Mouse (Mus musculus) midbrain, postnatal 0 days (tissue): ENCODE data around the gene Rcor1. TPM values are rescaled to one million over a fixed set of nuclear protein-coding genes. Genes with fewer than 3 reads are reported as not detected.
"Not testable (repeated sequence)": the region's sequence is repeated elsewhere in the genome, so short reads cannot be mapped to it uniquely, and the experiment has no call there.

Experiments
- ATAC-seq: fragments of 200-750 bp; cut with Nextera tagmentation; 2 replicates; pipeline ENCODE4 v1.8.0; 2017; ENCODE audit warnings: moderate number of reproducible peaks, mild to moderate bottlenecking, moderate TSS enrichment, moderate library complexity; ENCODE audit not compliant: low FRiP score
- DNase-seq: peaks from one replicate; pipeline ENCODE4 v3.0.0-alpha.2; 2015; ENCODE audit warnings: low spot score
- H3K27ac ChIP-seq: fragments of 300-500 bp; sonication (generic); 2 replicates; pipeline ENCODE4 v1.5.1; 2014; ENCODE audit warnings: low read depth, mild to moderate bottlenecking, low read length, mixed read lengths
- H3K27me3 ChIP-seq: fragments of 300-500 bp; sonication (generic); 2 replicates; pipeline ENCODE4 v1.6.1; 2014; ENCODE audit warnings: low read length, control low read depth, mixed read lengths; ENCODE audit not compliant: insufficient read depth
- H3K36me3 ChIP-seq: fragments of 300-500 bp; sonication (generic); 2 replicates; pipeline ENCODE4 v1.6.1; 2014; ENCODE audit warnings: low read length, control low read depth, mixed read lengths; ENCODE audit not compliant: insufficient read depth
- H3K4me1 ChIP-seq: fragments of 300-500 bp; sonication (generic); 2 replicates; pipeline ENCODE4 v1.6.1; 2014; ENCODE audit warnings: mild to moderate bottlenecking, control low read depth, antibody characterized with exemption, low read length, mixed read lengths; ENCODE audit not compliant: insufficient read depth
- H3K4me2 ChIP-seq: fragments of 300-500 bp; sonication (generic); 2 replicates; pipeline ENCODE4 v1.6.1; 2014; ENCODE audit warnings: low read depth, mild to moderate bottlenecking, low read length, mixed read lengths; ENCODE audit not compliant: poor library complexity, severe bottlenecking
- H3K4me3 ChIP-seq: fragments of 300-500 bp; sonication (generic); 2 replicates; pipeline ENCODE4 v1.5.1; 2014; ENCODE audit warnings: low read depth, mild to moderate bottlenecking, low read length, moderate library complexity
- H3K9ac ChIP-seq: fragments of 300-500 bp; sonication (generic); replicated peaks from 2 replicates; pipeline ENCODE4 v1.6.1; 2014; ENCODE audit warnings: mild to moderate bottlenecking, low read length, moderate library complexity, mixed read lengths; ENCODE audit not compliant: poor library complexity, severe bottlenecking
- H3K9me3 ChIP-seq: fragments of 300-500 bp; sonication (generic); 2 replicates; pipeline ENCODE4 v1.6.1; 2016; ENCODE audit warnings: low read length, control low read depth
- CTCF ChIP-seq: IDR thresholded peaks from 2 replicates; pipeline ENCODE4 v1.5.1; 2016; ENCODE audit warnings: antibody characterized with exemption, mild to moderate bottlenecking
- WGBS: fragments of 180-500 bp; shearing (Covaris S2); extraction: QIAGEN DNeasy Blood & Tissue Kit; methylation state at CpG from one replicate; pipeline ENCODE4 v1.1.7; 2014; 5-methylcytosine and 5-hydroxymethylcytosine counted together
- polyA plus RNA-seq: library from polyadenylated mRNA; unstranded; fragments of >200 nt; fragmentation: Nextera tagmentation; extraction: Ambion mirVana; gene quantifications from 2 replicates; pipeline ENCODE4 v1.2.1, GENCODE M21; 2015
- total RNA-seq: library from RNA; depleted of rRNA; stranded (reverse); fragments of >200 nt; gene quantifications from 2 replicates; pipeline ENCODE4 v1.2.3, GENCODE M21; 2014

Gene Rcor1
- total and polyA plus RNA-seq, 2 experiments from 2014 or later: 2.7 to 14.9 TPM

GRCm38 (mm10) chr12:111048201-111048600 is 9.1 kb downstream of the Rcor1 start:
- Histone ChIP-seq H3K4me1 (no peaks in the 10 kb centered on the region), H3K27ac (no peak overlapping the region), H3K36me3 (no peaks in the 10 kb centered on the region), H3K4me2 (no peak overlapping the region), H3K4me3 (no peak overlapping the region), H3K27me3 (no peaks in the 10 kb centered on the region), H3K9me3 (no peaks in the 10 kb centered on the region), H3K9ac (no peak overlapping the region)
- 88% methylated on average over 2 of the region's 2 CpGs for WGBS
- ATAC-seq (no peak), DNase-seq (no peak)
- no peak for TF ChIP-seq CTCF

- 83% methylated on average over 2 of the region's 2 CpGs for WGBS
Observed at GRCm38 (mm10) chr12:111050256-111050655, 11.1 kb downstream of the Rcor1 start.

GRCm38 (mm10) chr12:111063361-111063760 is 24.2 kb downstream of the Rcor1 start:
- DNase-seq: no peak
- 85% methylated on average over 2 of the region's 2 CpGs for WGBS
- TF ChIP-seq CTCF: no peak

More at GRCm38 (mm10) chr12:111050256-111050655, 11.1 kb downstream of the Rcor1 start:
- no peaks in the 10 kb centered on the region for H3K27me3 ChIP-seq
- no peaks in the 10 kb centered on the region for H3K4me1 ChIP-seq
- TF ChIP-seq CTCF: no peak
- no peak for DNase-seq
- no peak overlapping the region for H3K4me3 ChIP-seq
- ATAC-seq: no peak
- H3K36me3 ChIP-seq: no peaks in the 10 kb centered on the region
- no peak overlapping the region for H3K9ac ChIP-seq
- no peak overlapping the region for H3K4me2 ChIP-seq
- H3K9me3 ChIP-seq: no peaks in the 10 kb centered on the region
- no peak overlapping the region for H3K27ac ChIP-seq

GRCm38 (mm10) chr12:111064220-111064619 is 25.1 kb downstream of the Rcor1 start:
- DNase-seq (peak; percentile 28), ATAC-seq (0 out of 2 replicates have a peak, but pooled peaks have one; percentile 23)
- H3K36me3 ChIP-seq: no peaks in the 10 kb centered on the region
- no peaks in the 10 kb centered on the region for H3K27me3 ChIP-seq
- no peak overlapping the region for H3K4me2 ChIP-seq
- H3K9ac ChIP-seq: no peak overlapping the region
- no peaks in the 10 kb centered on the region for H3K9me3 ChIP-seq
- no peaks in the 10 kb centered on the region for H3K4me1 ChIP-seq
- no peak overlapping the region for H3K4me3 ChIP-seq
- TF ChIP-seq CTCF: no peak
- H3K27ac ChIP-seq: peak overlapping the region; percentile 44; the same call in 1 of the 2 replicates
- 66% methylated on average over 3 of the region's 3 CpGs for WGBS

More at GRCm38 (mm10) chr12:111063361-111063760, 24.2 kb downstream of the Rcor1 start:
- Histone ChIP-seq H3K27ac (no peak overlapping the region), H3K9me3 (no peaks in the 10 kb centered on the region), H3K27me3 (no peaks in the 10 kb centered on the region), H3K4me1 (no peaks in the 10 kb centered on the region), H3K36me3 (no peaks in the 10 kb centered on the region), H3K9ac (no peak overlapping the region), H3K4me3 (no peak overlapping the region), H3K4me2 (no peak overlapping the region)
- no peak for ATAC-seq

- 96% methylated on average over 5 of the region's 5 CpGs for WGBS
- H3K4me2 ChIP-seq: no peak overlapping the region
- no peak for TF ChIP-seq CTCF
- H3K4me1 ChIP-seq: no peaks in the 10 kb centered on the region
- no peaks in the 10 kb centered on the region for H3K36me3 ChIP-seq
- no peak overlapping the region for H3K27ac ChIP-seq
- H3K4me3 ChIP-seq: no peak overlapping the region
- no peaks in the 10 kb centered on the region for H3K9me3 ChIP-seq
- H3K27me3 ChIP-seq: no peaks in the 10 kb centered on the region
- no peak overlapping the region for H3K9ac ChIP-seq
- ATAC-seq (no peak), DNase-seq (no peak)
Observed at GRCm38 (mm10) chr12:111065330-111065729, 26.2 kb downstream of the Rcor1 start.

- DNase-seq: no peak
- WGBS: 94% methylated on average over 13 of the region's 13 CpGs
- TF ChIP-seq CTCF: no peak
Observed at GRCm38 (mm10) chr12:111067816-111068215, 28.7 kb downstream of the Rcor1 start.

GRCm38 (mm10) chr12:111069299-111069698 is 30.1 kb downstream of the Rcor1 start:
- not testable (repeated sequence) for H3K27me3 ChIP-seq, H3K36me3 ChIP-seq, ATAC-seq, H3K9ac ChIP-seq, H3K27ac ChIP-seq, DNase-seq, H3K4me2 ChIP-seq, H3K4me1 ChIP-seq, H3K9me3 ChIP-seq, H3K4me3 ChIP-seq

More at GRCm38 (mm10) chr12:111067816-111068215, 28.7 kb downstream of the Rcor1 start:
- Histone ChIP-seq H3K9ac (no peak overlapping the region), H3K27me3 (no peaks in the 10 kb centered on the region), H3K4me1 (no peaks in the 10 kb centered on the region), H3K9me3 (no peaks in the 10 kb centered on the region), H3K27ac (no peak overlapping the region), H3K4me2 (no peak overlapping the region), H3K4me3 (no peak overlapping the region), H3K36me3 (no peaks in the 10 kb centered on the region)
- ATAC-seq: no peak
